Mouse (Mus musculus) myocyte (in vitro differentiated cells): Measurements from ENCODE around the gene Slc25a16. TPM values are rescaled to one million over a fixed set of nuclear protein-coding genes. Genes with fewer than 3 reads are reported as not detected.

ENCODE experiments used
- H3K27me3 ChIP-seq: one replicate; pipeline ENCODE4 v1.6.1; 2011; ENCODE audit not compliant: control insufficient read depth, insufficient read depth, insufficient read length
- H3K36me3 ChIP-seq: one replicate; pipeline ENCODE4 v1.6.1; 2011; ENCODE audit not compliant: control insufficient read depth, insufficient read depth
- H3K4me2 ChIP-seq: one replicate; pipeline ENCODE4 v1.6.1; 2011; ENCODE audit warnings: low read depth, control low read depth
- H3K4me3 ChIP-seq: one replicate; pipeline ENCODE4 v1.5.1; 2011; ENCODE audit warnings: mild to moderate bottlenecking, control low read depth, moderate library complexity
- H3K79me2 ChIP-seq: one replicate; pipeline ENCODE4 v1.6.1; 2011; ENCODE audit not compliant: control insufficient read depth, insufficient read depth
- H3ac ChIP-seq: one replicate; pipeline ENCODE4 v1.6.1; 2011; ENCODE audit not compliant: control insufficient read depth, insufficient read length
- CEBPB ChIP-seq: IDR thresholded peaks from 2 replicates; pipeline ENCODE4 v1.6.1; 2011; ENCODE audit warnings: mild to moderate bottlenecking, moderate library complexity; ENCODE audit not compliant: poor library complexity, insufficient read depth, severe bottlenecking
- E2F4 ChIP-seq: IDR thresholded peaks from one replicate; pipeline ENCODE4 v1.6.1; 2011; ENCODE audit warnings: mild to moderate bottlenecking, control low read depth, moderate library complexity; ENCODE audit not compliant: insufficient read depth
- MAX ChIP-seq: IDR thresholded peaks from one replicate; pipeline ENCODE4 v1.6.1; 2011; ENCODE audit warnings: low read depth, mild to moderate bottlenecking, control low read depth
- MYOD1 ChIP-seq, 3 experiments: IDR thresholded peaks; one replicate each; pipeline ENCODE4 v1.6.1; 2011; ENCODE audit warnings: control low read depth in 2 of 3, low read depth in 2 of 3, mild to moderate bottlenecking in 2 of 3, moderate library complexity in 1 of 3; ENCODE audit not compliant: insufficient read length in 2 of 3, control insufficient read depth in 1 of 3
- MYOG ChIP-seq, 3 experiments: IDR thresholded peaks; one replicate each; pipeline ENCODE4 v1.6.1; 2011; ENCODE audit warnings: control low read depth in 2 of 3, low read depth in 2 of 3, mild to moderate bottlenecking in 2 of 3; ENCODE audit not compliant: insufficient read length in 2 of 3, control insufficient read depth in 1 of 3, insufficient read depth in 1 of 3
- POLR2A ChIP-seq: IDR thresholded peaks from one replicate; pipeline ENCODE4 v1.6.1; 2011; ENCODE audit warnings: low read depth, mild to moderate bottlenecking, control low read depth, moderate library complexity; ENCODE audit not compliant: insufficient read length
- POLR2AphosphoS2 ChIP-seq: IDR thresholded peaks from one replicate; pipeline ENCODE4 v1.6.1; 2011; ENCODE audit warnings: low read depth, control low read depth; ENCODE audit not compliant: insufficient read length
- REST ChIP-seq: IDR thresholded peaks from one replicate; pipeline ENCODE4 v1.6.1; 2011; ENCODE audit warnings: mild to moderate bottlenecking, control low read depth, moderate library complexity; ENCODE audit not compliant: insufficient read depth, insufficient read length
- SRF ChIP-seq: IDR thresholded peaks from one replicate; pipeline ENCODE4 v1.6.1; 2011; ENCODE audit warnings: low read depth; ENCODE audit not compliant: control insufficient read depth, insufficient read length
- TCF12 ChIP-seq: IDR thresholded peaks from one replicate; pipeline ENCODE4 v1.6.1; 2011; ENCODE audit warnings: mild to moderate bottlenecking, control low read depth; ENCODE audit not compliant: poor library complexity, insufficient read depth, severe bottlenecking
- TCF3 ChIP-seq: IDR thresholded peaks from one replicate; pipeline ENCODE4 v1.6.1; 2011; ENCODE audit warnings: low read depth, control low read depth; ENCODE audit not compliant: insufficient read length
- USF1 ChIP-seq: IDR thresholded peaks from one replicate; pipeline ENCODE4 v1.6.1; 2011; ENCODE audit warnings: low read depth, mild to moderate bottlenecking, control low read depth, moderate library complexity
- polyA plus RNA-seq: library from polyadenylated mRNA; unstranded; fragments of >200 nt; fragmentation: generic; extraction: Trizol; gene quantifications from one replicate; pipeline ENCODE4 v1.2.1, GENCODE M21; 2012; ENCODE audit warnings: missing spikeins

Slc25a16 gene
- polyA plus RNA-seq, 1 experiment, result 5.8 TPM

GRCm38 (mm10) chr10:62918985-62919384 is 1.4 kb upstream of the Slc25a16 start:
- H3ac ChIP-seq, result no peak overlapping the region
- no peak overlapping the region for H3K4me3 ChIP-seq
- peaks cover 11% of the 10 kb centered on the region for H3K79me2 ChIP-seq
- H3K36me3 ChIP-seq, result no peaks in the 10 kb centered on the region
- no peaks in the 10 kb centered on the region for H3K27me3 ChIP-seq
- no peak overlapping the region for H3K4me2 ChIP-seq
- TF ChIP-seq E2F4 (no peak), SRF (no peak), TCF12 (no peak), MYOG (IDR thresholded peaks at IDR 0.05; ENCODE audit: control insufficient read depth in 1 of 3, insufficient read depth in 1 of 3, insufficient read length in 2 of 3, low read depth in 2 of 3) (no peak), CEBPB (no peak), USF1 (no peak), MYOD1 (IDR thresholded peaks at IDR 0.05; ENCODE audit: control insufficient read depth in 1 of 3, insufficient read length in 2 of 3, low read depth in 2 of 3) (no peak), REST (no peak)

- H3K36me3 ChIP-seq, result no peaks in the 10 kb centered on the region
- H3K4me3 ChIP-seq, result peak overlapping the region; percentile 54
- H3K27me3 ChIP-seq, result no peaks in the 10 kb centered on the region
- peak overlapping the region; percentile 42 for H3ac ChIP-seq
- H3K4me2 ChIP-seq, result peak overlapping the region; percentile 77
- TF ChIP-seq CEBPB (no peak), POLR2AphosphoS2 (no peak), MYOD1 (IDR thresholded peaks at IDR 0.05; ENCODE audit: control insufficient read depth in 1 of 3, insufficient read length in 2 of 3, low read depth in 2 of 3) (no peak), TCF12 (no peak), MYOG (IDR thresholded peaks at IDR 0.05; ENCODE audit: control insufficient read depth in 1 of 3, insufficient read depth in 1 of 3, insufficient read length in 2 of 3, low read depth in 2 of 3) (no peak), E2F4 (no peak), TCF3 (no peak), REST (no peak), SRF (no peak), USF1 (no peak), POLR2A (no peak)
- H3K79me2 ChIP-seq, result peaks cover 12% of the 10 kb centered on the region
Measured at GRCm38 (mm10) chr10:62920766-62921156, 328 bp downstream of the Slc25a16 start.

- Histone ChIP-seq H3K27me3 (no peaks in the 10 kb centered on the region), H3K4me2 (no peak overlapping the region), H3K79me2 (peaks cover 12% of the 10 kb centered on the region), H3K36me3 (no peaks in the 10 kb centered on the region), H3K4me3 (no peak overlapping the region), H3ac (no peak overlapping the region)
- no peak for TF ChIP-seq POLR2AphosphoS2
- TF ChIP-seq MYOD1 (IDR thresholded peaks at IDR 0.05; ENCODE audit: control insufficient read depth in 1 of 3, insufficient read length in 2 of 3, low read depth in 2 of 3), result no peak
- TF ChIP-seq CEBPB, result no peak
- no peak for TF ChIP-seq TCF12
- TF ChIP-seq USF1, result no peak
- TF ChIP-seq TCF3, result no peak
- TF ChIP-seq POLR2A, result no peak
- TF ChIP-seq SRF, result no peak
- no peak for TF ChIP-seq REST
- TF ChIP-seq MYOG (IDR thresholded peaks at IDR 0.05; ENCODE audit: control insufficient read depth in 1 of 3, insufficient read depth in 1 of 3, insufficient read length in 2 of 3, low read depth in 2 of 3), result no peak
- no peak for TF ChIP-seq MAX
- TF ChIP-seq E2F4, result no peak
Measured at GRCm38 (mm10) chr10:62924096-62924635, 3.7 kb downstream of the Slc25a16 start.

- H3ac ChIP-seq, result no peak overlapping the region
- no peaks in the 10 kb centered on the region for H3K79me2 ChIP-seq
- H3K36me3 ChIP-seq, result peaks cover 26% of the 10 kb centered on the region
- H3K27me3 ChIP-seq, result no peaks in the 10 kb centered on the region
- TF ChIP-seq USF1 (no peak), TCF12 (no peak), E2F4 (no peak), MAX (no peak)
- no peak overlapping the region for H3K4me3 ChIP-seq
- no peak overlapping the region for H3K4me2 ChIP-seq
Measured at GRCm38 (mm10) chr10:62932381-62932780, 11.9 kb downstream of the Slc25a16 start.

GRCm38 (mm10) chr10:62944975-62945580 is 24.6 kb downstream of the Slc25a16 start:
- Histone ChIP-seq H3K4me3 (no peak overlapping the region), H3K4me2 (no peak overlapping the region), H3K36me3 (no peaks in the 10 kb centered on the region), H3K79me2 (no peaks in the 10 kb centered on the region), H3K27me3 (no peaks in the 10 kb centered on the region), H3ac (no peak overlapping the region)
- TF ChIP-seq MYOG (IDR thresholded peaks at IDR 0.05; ENCODE audit: control insufficient read depth in 1 of 3, insufficient read depth in 1 of 3, insufficient read length in 2 of 3, low read depth in 2 of 3), result no peak
- no peak for TF ChIP-seq POLR2A
- no peak for TF ChIP-seq REST
- no peak for TF ChIP-seq USF1
- no peak for TF ChIP-seq MAX
- no peak for TF ChIP-seq MYOD1 (IDR thresholded peaks at IDR 0.05; ENCODE audit: control insufficient read depth in 1 of 3, insufficient read length in 2 of 3, low read depth in 2 of 3)
- no peak for TF ChIP-seq E2F4
- TF ChIP-seq POLR2AphosphoS2, result no peak
- no peak for TF ChIP-seq CEBPB
- no peak for TF ChIP-seq TCF3
- TF ChIP-seq SRF, result no peak
